Comparison of ENCODE assay signal across 8 mouse cellular contexts in the genomic region with DNA sequence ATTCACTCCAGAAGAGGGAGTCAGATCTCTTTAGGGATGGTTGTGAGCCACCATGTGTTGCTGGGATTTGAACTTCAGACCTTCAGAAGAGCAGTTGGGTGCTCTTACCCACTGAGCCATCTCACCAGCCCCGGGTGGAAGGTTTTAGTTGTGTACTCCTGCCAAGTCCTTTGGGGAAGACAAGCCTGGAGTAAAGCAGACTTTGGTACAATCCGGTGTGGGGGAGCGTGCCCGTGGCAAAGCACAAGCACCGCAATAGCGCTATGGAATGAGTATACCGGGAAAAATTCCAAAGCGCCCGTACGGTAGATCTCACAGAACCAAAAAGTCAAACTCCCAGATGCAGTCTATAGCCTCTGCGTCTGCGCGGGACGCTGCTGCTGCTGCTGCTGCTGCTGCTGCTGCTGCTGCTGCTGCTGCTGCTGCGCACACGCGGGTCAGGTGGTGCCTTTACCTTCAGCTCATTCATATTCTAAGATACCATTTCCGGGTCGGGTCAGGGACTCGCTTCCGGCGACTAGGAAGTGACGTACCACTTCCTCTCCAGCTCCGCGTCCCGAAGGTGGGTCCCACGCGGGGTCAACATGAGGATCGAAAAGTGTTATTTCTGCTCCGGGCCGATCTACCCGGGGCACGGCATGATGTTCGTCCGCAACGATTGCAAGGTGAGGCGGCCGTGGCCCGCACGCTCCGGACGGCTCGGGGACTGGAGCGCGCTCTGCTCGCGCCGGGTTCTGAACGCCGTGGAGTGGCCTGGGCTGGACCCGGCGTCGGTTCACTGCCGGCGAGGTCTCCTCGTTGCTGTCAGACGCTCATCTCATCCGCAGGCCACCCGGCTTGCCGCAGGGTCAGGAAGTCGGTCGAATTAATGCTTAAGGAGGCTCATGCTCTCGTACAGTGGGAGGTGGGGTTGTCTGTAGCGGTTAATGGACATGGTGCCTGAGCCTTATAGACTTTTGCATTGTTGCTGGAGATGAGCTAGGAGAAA. TPM values are rescaled to one million over a fixed set of nuclear protein-coding genes. Genes with fewer than 3 reads are reported as not detected.
DNase-seq lines count a peak whose midpoint lies in the region; ATAC-seq and TF ChIP-seq lines count a peak whose summit lies in the region.

A gene (plus strand): TSS at position 508 of the 988 bp plus-strand sequence.

- peak within 1 kb of the TSS; percentile 70 for H3K27ac ChIP-seq in bone marrow, adult 2 months (ENCODE audit: control insufficient read depth, insufficient read depth, low read depth, low read length, poor library complexity)
- H3K27ac ChIP-seq in embryonic facial prominence, embryonic 15.5 days (replicated peaks) = peak within 1 kb of the TSS; percentile 80
- peak within 1 kb of the TSS; percentile 69 for H3K27ac ChIP-seq in limb, embryonic 14.5 days (replicated peaks; ENCODE audit: low read depth, low read length)
- peak within 1 kb of the TSS; percentile 69 for H3K27ac ChIP-seq in midbrain, postnatal 0 days (ENCODE audit: low read depth, low read length)

- peak within 1 kb of the TSS; percentile 96 for H3K4me3 ChIP-seq in bone marrow, adult 2 months (replicated peaks; ENCODE audit: control insufficient read depth, low read depth, low read length)
- H3K4me3 ChIP-seq in embryonic facial prominence, embryonic 15.5 days (replicated peaks) = peak within 1 kb of the TSS; percentile 97
- H3K4me3 ChIP-seq in limb, embryonic 14.5 days (replicated peaks; ENCODE audit: low read length) = peak within 1 kb of the TSS; percentile 95
- H3K4me3 ChIP-seq in midbrain, postnatal 0 days (ENCODE audit: low read depth, low read length) = peak within 1 kb of the TSS; percentile 61

- peak within 1 kb of the TSS; percentile 58 for H3K4me2 ChIP-seq in embryonic facial prominence, embryonic 15.5 days (replicated peaks)
- peak within 1 kb of the TSS; percentile 74 for H3K4me2 ChIP-seq in limb, embryonic 14.5 days (replicated peaks; ENCODE audit: low read depth, low read length, severe bottlenecking)
- H3K4me2 ChIP-seq in midbrain, postnatal 0 days (ENCODE audit: low read depth, low read length, poor library complexity, severe bottlenecking) = peak within 1 kb of the TSS; percentile 77

- peaks cover 26% of the 10 kb centered on the region for H3K36me3 ChIP-seq in embryonic facial prominence, embryonic 15.5 days
- peaks cover 28% of the 10 kb centered on the region for H3K36me3 ChIP-seq in limb, embryonic 14.5 days (ENCODE audit: control insufficient read depth, insufficient read depth, low read length)
- peaks cover 13% of the 10 kb centered on the region; the same call in 1 of the 2 replicates for H3K36me3 ChIP-seq in midbrain, postnatal 0 days (ENCODE audit: insufficient read depth, low read length)

- peak; percentile 51; the same call in 1 of the 2 replicates for TF ChIP-seq POLR2A in bone marrow, adult 2 months (IDR thresholded peaks at IDR 0.05; ENCODE audit: borderline replicate concordance, control insufficient read depth, low read depth, low read length)
- TF ChIP-seq POLR2A in limb, embryonic 14.5 days (IDR thresholded peaks at IDR 0.05; ENCODE audit: borderline replicate concordance, extremely low read depth, insufficient read depth, insufficient read length) = no peak

- H3K27me3 ChIP-seq in embryonic facial prominence, embryonic 15.5 days = no peaks in the 10 kb centered on the region
- no peaks in the 10 kb centered on the region for H3K27me3 ChIP-seq in limb, embryonic 14.5 days (ENCODE audit: control insufficient read depth, insufficient read depth, low read length)
- H3K27me3 ChIP-seq in midbrain, postnatal 0 days (ENCODE audit: insufficient read depth, low read length) = no peaks in the 10 kb centered on the region

- WGBS in bone marrow, adult 2 months = under 1% methylated on average over 64 of the region's 64 CpGs
- under 1% methylated on average over 64 of the region's 64 CpGs for WGBS in embryonic facial prominence, embryonic 15.5 days
- under 1% methylated on average over 64 of the region's 64 CpGs for WGBS in limb, embryonic 14.5 days
- whole genome bisulfite sequencing in midbrain, postnatal 0 days = under 1% methylated on average over 64 of the region's 64 CpGs

- H3K9me3 ChIP-seq in embryonic facial prominence, embryonic 15.5 days (replicated peaks) = no peaks in the 10 kb centered on the region
- no peaks in the 10 kb centered on the region for H3K9me3 ChIP-seq in limb, embryonic 14.5 days (ENCODE audit: control insufficient read depth, low read length)
- no peaks in the 10 kb centered on the region for H3K9me3 ChIP-seq in midbrain, postnatal 0 days (ENCODE audit: low read length)

- ATAC-seq in embryonic facial prominence, embryonic 15.5 days (ENCODE audit: insufficient number of reproducible peaks, low FRiP score, low TSS enrichment, low read depth) = peak; percentile 95
- ATAC-seq in limb, embryonic 14.5 days (ENCODE audit: low FRiP score, low read depth) = peak; percentile 98
- ATAC-seq in midbrain, postnatal 0 days (ENCODE audit: low FRiP score) = peak; percentile 97

- no peaks in the 10 kb centered on the region; the same call in 1 of the 2 replicates for H3K4me1 ChIP-seq in bone marrow, adult 2 months (ENCODE audit: control insufficient read depth, insufficient read depth, low read length)
- peaks cover 8% of the 10 kb centered on the region for H3K4me1 ChIP-seq in embryonic facial prominence, embryonic 15.5 days
- H3K4me1 ChIP-seq in limb, embryonic 14.5 days (ENCODE audit: control insufficient read depth, insufficient read depth, low read length) = peaks cover 7% of the 10 kb centered on the region
- H3K4me1 ChIP-seq in midbrain, postnatal 0 days (ENCODE audit: insufficient read depth, low read length) = 0 out of 2 replicates have a peak, but pooled peaks cover 2% of the 10 kb centered on the region

- peak; percentile 93 for DNase-seq in A20 (ENCODE audit: low read depth, low spot score)
- peak; percentile 92 for DNase-seq in heart, adult 8-10 months (ENCODE audit: low spot score)
- peak; percentile 93 for DNase-seq in kidney, adult 9 months
- DNase-seq in limb, embryonic 14.5 days (ENCODE audit: low spot score) = peak; percentile 92
- peak; percentile 96 for DNase-seq in midbrain, postnatal 0 days (ENCODE audit: low spot score)
- DNase-seq in spleen, postnatal 14 days (ENCODE audit: low spot score in 2 of 2) = peak; percentile 48 to 63

- no peak for TF ChIP-seq CTCF in bone marrow, adult 2 months (IDR thresholded peaks at IDR 0.05; ENCODE audit: control insufficient read depth, insufficient read depth, low read length)
- 0 out of 2 replicates have a peak, but pooled peaks have one; percentile 15 for TF ChIP-seq CTCF in midbrain, postnatal 0 days (IDR thresholded peaks at IDR 0.05)

- peak within 1 kb of the TSS; percentile 85 for H3K9ac ChIP-seq in embryonic facial prominence, embryonic 15.5 days
- peak within 1 kb of the TSS; percentile 78 for H3K9ac ChIP-seq in limb, embryonic 14.5 days (ENCODE audit: low read depth, low read length, severe bottlenecking)
- H3K9ac ChIP-seq in midbrain, postnatal 0 days (replicated peaks; ENCODE audit: low read length, poor library complexity, severe bottlenecking) = peak within 1 kb of the TSS; percentile 58

RNA-seq across cellular contexts. Expression of the gene that starts here (rescaled TPM):
- 37.2 and 47.4 TPM in 2 replicates for polyA plus RNA-seq in bone marrow, adult 2 months (2011; ENCODE audit: insufficient read depth, insufficient read length, low replicate concordance, missing spikeins)
- 102 and 105 TPM in 2 replicates for polyA plus RNA-seq in embryonic facial prominence, embryonic 15.5 days (2015; fragmentation: Nextera tagmentation; extraction: Ambion mirVana)
- total RNA-seq in heart, adult 8-10 months (2022) = 10 to 100 TPM; 47.4 to 55.9 (median 49.5) TPM
- polyA plus RNA-seq in limb, embryonic 14.5 days (2012; rRNA removed) = 63.1 and 66.0 TPM in 2 replicates
- 115 TPM in 2 replicates for polyA plus RNA-seq in limb, embryonic 14.5 days (2014; fragmentation: Nextera tagmentation; extraction: Ambion mirVana)
- 49.5 and 78.1 TPM in 2 replicates for total RNA-seq in midbrain, postnatal 0 days (2014; rRNA removed)
- 101 and 110 TPM in 2 replicates for polyA plus RNA-seq in midbrain, postnatal 0 days (2015; fragmentation: Nextera tagmentation; extraction: Ambion mirVana)

Comparison
In these comparisons a context has a peak if more than half of its experiments do, and no peak if none do; other contexts are left out.
1. Peak in every context shown above with its lines: DNase-seq, ATAC-seq, H3K4me3 ChIP-seq and H3K27ac ChIP-seq.